Mouse (Mus musculus): ENCODE measurements around the gene Btbd19.

Gene Btbd19

GRCm38 (mm10) chr4:117125348-117125909 lies at the start of gene Btbd19:
Btbd19 (minus strand) TSS chr4:117125725.
- DNase-seq (ENCODE audit: extremely low read depth, low read depth, low spot score), result no peak

- no peak for DNase-seq (ENCODE audit: extremely low read depth, low read depth, low spot score)
Measured at GRCm38 (mm10) chr4:117169936-117170335, 44.4 kb upstream of the Btbd19 start.

GRCm38 (mm10) chr4:117161183-117161582 lies 35.7 kb upstream of the Btbd19 start:
- DNase-seq (ENCODE audit: extremely low read depth, low read depth, low spot score), result no peak

- no peak for DNase-seq (ENCODE audit: extremely low read depth, low read depth, low spot score)
Measured at GRCm38 (mm10) chr4:117159666-117160065, 34.1 kb upstream of the Btbd19 start.

- DNase-seq (ENCODE audit: extremely low read depth, low read depth, low spot score), result no peak
Measured at GRCm38 (mm10) chr4:117156372-117156771, 30.8 kb upstream of the Btbd19 start.

GRCm38 (mm10) chr4:117155792-117156355 lies 30.3 kb upstream of the Btbd19 start, which contains the start of gene Rps8:
Rps8 (minus strand) TSS chr4:117156243.
- no peak for DNase-seq (ENCODE audit: extremely low read depth, low read depth, low spot score)

- no peak for DNase-seq (ENCODE audit: extremely low read depth, low read depth, low spot score)
Measured at GRCm38 (mm10) chr4:117155020-117155791, 29.7 kb upstream of the Btbd19 start.

- no peak for DNase-seq (ENCODE audit: extremely low read depth, low read depth, low spot score)
Measured at GRCm38 (mm10) chr4:117152714-117153113, 27.2 kb upstream of the Btbd19 start.

- no peak for DNase-seq (ENCODE audit: extremely low read depth, low read depth, low spot score)
Measured at GRCm38 (mm10) chr4:117151416-117151815, 25.9 kb upstream of the Btbd19 start.

GRCm38 (mm10) chr4:117150212-117150733 lies 24.7 kb upstream of the Btbd19 start:
- no peak for DNase-seq (ENCODE audit: extremely low read depth, low read depth, low spot score)

GRCm38 (mm10) chr4:117149291-117150211 lies 24.0 kb upstream of the Btbd19 start:
- DNase-seq (ENCODE audit: extremely low read depth, low read depth, low spot score), result no peak

GRCm38 (mm10) chr4:117148815-117149214 lies 23.3 kb upstream of the Btbd19 start:
- DNase-seq (ENCODE audit: extremely low read depth, low read depth, low spot score), result no peak

GRCm38 (mm10) chr4:117148047-117148713 lies 22.7 kb upstream of the Btbd19 start:
- DNase-seq (ENCODE audit: extremely low read depth, low read depth, low spot score), result no peak

GRCm38 (mm10) chr4:117146176-117146575 lies 20.7 kb upstream of the Btbd19 start:
- DNase-seq (ENCODE audit: extremely low read depth, low read depth, low spot score), result no peak

GRCm38 (mm10) chr4:117145248-117145647 lies 19.7 kb upstream of the Btbd19 start:
- DNase-seq (ENCODE audit: extremely low read depth, low read depth, low spot score), result no peak

- no peak for DNase-seq (ENCODE audit: extremely low read depth, low read depth, low spot score)
Measured at GRCm38 (mm10) chr4:117143023-117143422, 17.5 kb upstream of the Btbd19 start.

GRCm38 (mm10) chr4:117140613-117141012 lies 15.1 kb upstream of the Btbd19 start:
- DNase-seq (ENCODE audit: extremely low read depth, low read depth, low spot score), result no peak

- DNase-seq (ENCODE audit: extremely low read depth, low read depth, low spot score), result no peak
Measured at GRCm38 (mm10) chr4:117139217-117139612, 13.7 kb upstream of the Btbd19 start.

GRCm38 (mm10) chr4:117138295-117139216 lies 13.0 kb upstream of the Btbd19 start:
- DNase-seq (ENCODE audit: extremely low read depth, low read depth, low spot score), result no peak
